Mouse (Mus musculus) brain, adult 2 months (tissue): ENCODE data around the gene Npm3.
A peak's percentile ranks its signal among the peaks of the same experiment; 100 is the strongest.

ENCODE experiments used
- DNase-seq: peaks from one replicate; pipeline ENCODE4 v3.0.0; 2011; ENCODE audit warnings: low read depth, low spot score

Npm3 gene

DNA sequence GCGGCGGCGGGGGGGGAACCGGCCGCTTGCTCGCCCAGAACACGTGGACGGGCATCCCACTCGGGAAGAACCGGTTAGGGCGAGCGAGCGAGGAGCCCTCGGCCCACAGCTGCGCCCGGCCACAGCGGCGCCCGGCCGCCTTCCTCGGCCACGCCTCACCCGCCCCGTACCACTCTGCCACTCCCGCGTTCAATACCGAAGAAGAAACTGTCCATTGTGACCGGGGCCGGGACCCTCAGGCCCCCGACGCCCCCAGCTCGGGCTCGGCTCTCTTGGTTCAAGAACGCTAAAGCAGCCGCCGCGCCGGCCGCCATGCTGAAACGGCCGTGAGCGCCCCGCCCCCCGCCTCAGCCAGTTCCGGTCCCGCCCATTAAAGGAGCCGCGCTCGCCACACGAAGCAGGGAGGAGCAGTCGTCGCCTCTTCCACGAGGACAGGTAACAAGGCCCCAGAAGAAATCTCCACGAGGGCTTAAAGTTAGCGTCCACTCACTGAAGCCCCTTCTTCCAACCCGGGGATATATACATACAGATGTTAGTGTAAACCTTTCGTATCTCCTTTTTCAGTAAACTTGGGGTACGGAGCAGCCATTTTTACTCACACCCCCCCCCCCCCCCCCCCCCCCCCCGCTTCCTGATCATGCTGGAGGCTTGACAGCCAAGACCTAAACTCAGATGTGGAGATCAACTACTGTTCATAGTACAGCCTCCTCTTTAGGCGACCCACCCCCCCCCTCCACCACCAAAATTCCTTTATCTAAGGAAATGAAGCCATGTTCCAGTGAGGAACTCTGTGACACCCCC is at the start of gene Npm3:
Npm3 (minus strand) TSS at position 349 of the 801 bp plus-strand sequence.
- DNase-seq = peak; percentile 83

DNA sequence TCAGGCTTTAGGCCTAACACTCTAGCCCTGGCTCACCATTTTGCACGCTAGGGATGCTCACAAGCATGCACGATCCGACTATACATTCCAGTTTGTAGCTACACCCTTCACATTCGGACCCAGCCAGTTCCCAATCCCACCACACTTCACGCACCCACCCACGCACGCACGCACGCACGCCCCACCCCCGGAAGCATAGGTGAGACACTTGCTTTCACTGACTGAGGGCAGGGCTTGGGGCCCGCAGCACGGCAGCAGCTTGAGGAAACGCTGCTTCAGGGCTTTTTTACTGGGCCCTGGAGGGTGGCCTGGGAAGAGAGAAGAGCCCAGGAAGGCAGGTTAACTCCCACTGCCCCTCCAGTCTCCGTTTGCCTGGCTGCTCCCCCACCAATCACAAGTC is 47.5 kb upstream of the Npm3 start:
- no peak for DNase-seq

DNA sequence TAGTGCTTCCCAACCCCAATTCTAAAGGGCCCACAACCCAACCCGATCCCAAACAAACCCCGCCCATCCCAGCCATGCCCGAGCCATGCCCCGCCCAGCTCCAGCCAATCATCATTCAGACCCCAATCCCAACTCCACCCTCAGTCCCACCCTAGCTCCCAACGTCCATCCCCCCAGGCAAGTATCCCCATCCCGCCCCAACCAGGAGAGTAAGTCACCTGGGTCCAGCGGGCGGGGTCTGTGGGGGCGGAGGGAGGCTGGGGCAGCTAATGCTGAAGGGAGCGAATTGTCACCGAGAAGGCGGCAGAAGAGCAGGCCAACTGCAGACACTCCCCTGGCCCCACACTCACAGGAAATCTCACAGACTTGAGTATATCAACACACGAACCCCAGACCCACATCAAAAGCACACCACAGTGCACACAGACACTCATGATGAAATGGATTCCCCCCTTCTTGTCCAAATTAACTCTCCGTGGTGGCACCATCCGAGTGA is 46.7 kb upstream of the Npm3 start:
- no peak for DNase-seq

DNA sequence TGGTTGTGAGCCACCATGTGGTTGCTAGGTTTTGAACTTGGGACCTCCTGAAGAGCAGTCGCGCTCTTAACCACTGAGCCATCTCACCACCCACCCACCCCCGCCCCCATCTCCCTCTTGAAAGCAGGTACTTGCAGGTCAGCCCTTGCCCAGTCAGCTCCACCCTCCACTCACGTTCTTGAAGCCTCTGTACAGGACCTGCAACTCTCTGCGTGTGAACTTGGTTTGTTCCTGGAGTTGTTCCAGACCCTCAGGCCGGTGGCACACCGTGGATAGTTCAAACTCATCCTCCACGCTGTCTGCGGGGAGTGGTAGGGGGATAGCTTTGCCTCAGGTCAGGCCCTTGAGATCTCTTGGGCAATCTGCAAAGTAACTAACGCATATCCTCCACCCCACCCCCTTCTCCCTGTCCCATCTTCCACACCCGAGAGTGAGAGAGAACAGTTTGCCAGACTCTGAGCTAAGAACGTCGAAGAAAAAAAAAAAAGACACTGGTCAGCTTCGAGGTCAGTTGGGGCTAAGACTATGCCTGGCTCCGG is 46.1 kb upstream of the Npm3 start:
- no peak for DNase-seq

DNA sequence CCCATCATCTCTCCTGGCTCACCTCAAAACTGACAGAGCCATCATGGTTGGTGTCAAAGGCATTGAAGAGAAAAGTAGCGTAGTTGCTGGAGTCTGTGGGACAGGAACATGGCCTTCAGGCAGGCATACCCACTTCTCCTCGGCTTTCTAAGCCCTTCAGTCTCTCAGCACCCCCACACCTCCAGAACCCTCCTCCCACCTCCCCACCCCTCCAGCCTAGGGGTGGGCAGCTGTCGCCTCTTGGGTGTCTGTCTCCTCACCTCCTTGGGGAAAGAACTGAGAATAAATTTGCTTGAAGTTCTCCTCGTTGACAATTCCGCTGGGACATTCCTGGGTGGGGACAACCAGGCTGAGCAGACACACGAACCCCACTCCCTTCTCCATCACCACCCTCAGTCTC is 45.3 kb upstream of the Npm3 start:
- DNase-seq = no peak

DNA sequence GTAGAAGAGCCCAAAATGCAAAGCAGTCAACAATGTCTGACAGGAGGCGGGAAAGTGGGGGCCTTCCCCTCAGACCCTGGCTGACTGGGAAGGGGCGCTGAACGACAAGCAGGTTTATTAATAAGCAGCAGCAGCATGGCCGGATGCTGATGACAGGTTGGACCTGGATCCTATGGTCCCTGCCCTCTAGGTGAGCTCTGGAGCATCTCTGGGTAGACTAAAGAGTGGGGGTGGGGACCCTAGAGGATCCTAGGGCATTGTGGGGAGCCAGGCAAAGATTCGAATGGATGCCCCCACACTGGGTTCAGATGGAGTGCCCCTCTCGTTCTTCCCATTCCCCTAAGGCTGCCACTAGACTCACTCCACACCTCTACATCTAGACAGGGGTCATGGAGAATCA is 43.0 kb upstream of the Npm3 start:
- DNase-seq = no peak

DNA sequence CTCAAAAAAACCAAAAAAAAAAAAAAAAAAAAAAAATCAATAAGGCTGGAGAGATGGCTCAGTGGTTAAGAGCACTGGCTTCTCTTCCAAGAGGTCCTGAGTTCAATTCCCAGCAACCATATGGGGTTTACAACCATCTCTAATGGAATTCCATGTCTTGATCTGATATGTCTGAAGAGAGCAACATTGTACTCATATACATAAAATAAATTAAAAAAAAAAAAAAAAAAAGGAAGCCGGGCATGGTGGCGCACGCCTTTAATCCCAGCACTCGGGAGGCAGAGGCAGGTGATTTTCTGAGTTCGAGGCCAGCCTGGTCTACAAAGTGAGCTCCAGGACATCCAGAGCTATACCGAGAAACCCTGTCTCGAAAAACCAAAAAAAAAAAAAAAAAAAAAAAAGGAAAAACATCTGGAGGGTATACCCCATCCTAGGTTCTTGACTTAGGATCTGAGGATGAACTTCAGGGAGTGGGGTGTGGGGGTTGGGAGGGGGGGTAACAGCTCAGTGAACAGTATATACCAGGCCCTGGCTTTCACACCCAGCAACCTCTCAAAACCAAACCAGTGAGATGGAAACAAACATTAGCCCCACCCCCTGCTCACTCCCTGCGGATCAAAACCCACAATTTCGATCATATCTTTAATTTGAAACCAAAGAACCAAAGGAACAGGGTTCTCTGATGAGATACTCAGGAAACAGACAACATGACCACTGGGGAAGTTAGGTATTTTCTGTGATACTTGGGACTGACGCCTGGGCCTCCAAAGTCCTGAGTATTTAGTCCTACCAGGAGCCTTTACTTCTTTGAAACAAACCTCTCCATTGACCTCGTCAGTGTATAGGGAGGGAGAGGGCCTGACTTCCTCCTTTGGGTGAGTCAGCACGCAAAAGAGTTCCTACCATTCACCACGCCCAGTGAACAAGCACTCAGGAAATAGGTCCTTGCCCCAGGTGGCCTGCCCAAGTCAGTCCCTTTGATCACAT is 40.8 kb upstream of the Npm3 start:
- no peak for DNase-seq

DNA sequence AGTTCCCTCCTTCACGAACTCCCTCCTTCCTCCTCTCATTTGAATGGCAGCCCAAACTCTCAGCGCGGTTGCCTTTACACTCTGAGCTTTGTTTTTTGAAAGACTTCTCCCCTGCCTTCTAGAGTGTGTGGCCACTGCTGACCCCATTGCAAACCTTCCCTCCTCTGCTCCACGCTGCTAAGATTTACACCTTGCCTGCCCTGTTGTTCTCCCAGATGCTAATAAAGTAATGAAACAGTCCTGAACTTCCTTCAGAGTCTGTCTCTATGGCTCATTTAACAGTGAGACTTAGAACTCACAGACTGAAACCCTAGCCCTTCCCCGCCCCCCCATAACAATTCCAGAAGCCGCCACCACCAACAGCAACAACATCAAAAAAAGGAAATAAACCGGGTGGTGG is 40.0 kb upstream of the Npm3 start:
- no peak for DNase-seq

DNA sequence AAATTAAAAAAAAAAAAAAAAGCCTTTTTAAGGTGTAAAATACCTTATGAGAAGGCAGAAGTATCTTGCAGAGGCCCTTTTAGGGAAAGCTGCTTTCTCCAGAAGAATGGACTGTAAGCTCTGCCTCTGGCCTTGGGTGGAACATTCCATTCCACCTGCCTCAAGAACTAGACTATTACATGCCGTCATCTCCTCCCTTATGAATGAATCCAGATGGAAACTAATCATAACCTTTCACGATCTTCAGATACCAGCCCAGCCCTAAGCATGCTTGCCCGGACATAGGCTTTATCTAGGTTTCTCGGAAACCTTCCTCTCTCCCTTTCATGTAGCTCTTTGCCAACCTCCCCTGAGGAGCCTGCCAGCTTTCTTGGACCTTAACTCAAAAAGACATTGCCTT is 38.9 kb upstream of the Npm3 start:
- DNase-seq = no peak

DNA sequence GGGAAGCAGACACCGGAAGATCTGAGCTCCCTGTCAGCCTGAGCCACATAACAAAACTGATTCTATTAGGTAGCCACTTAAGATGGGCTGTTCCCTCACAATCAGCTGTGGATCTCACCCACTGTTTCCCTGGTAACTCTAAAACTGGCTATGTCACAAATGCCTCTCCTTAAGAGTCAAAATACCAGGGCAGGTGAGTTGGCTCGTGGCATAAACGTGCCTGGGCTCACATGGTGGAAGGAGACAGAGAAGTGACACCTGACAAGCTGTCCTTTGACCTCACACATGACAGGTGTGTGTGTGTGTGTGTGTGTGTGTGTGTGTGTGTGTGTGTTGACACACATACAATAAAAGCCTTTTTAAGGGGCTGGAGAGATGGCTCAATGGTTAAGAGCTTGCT is 38.1 kb upstream of the Npm3 start:
- no peak for DNase-seq

DNA sequence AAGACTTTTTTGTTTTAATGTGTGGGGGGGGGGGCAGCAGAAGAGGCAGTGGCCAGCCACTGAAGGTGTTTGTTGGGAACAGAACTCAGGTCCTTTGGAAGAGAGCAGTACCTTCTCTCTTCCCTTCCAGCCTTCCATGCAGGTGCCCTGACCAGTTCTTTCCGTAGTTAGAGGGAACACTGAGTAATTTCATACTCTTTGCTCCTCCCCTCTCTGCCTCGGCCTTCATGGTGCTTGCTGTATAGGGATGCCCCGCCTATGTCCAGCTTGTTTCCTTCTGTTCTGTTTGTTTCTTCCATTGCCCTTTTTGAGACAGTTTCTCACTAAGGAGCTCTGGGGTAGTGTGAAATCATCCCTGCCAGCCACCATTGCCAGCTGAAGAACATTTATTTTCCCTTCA is 36.1 kb upstream of the Npm3 start:
- no peak for DNase-seq

DNA sequence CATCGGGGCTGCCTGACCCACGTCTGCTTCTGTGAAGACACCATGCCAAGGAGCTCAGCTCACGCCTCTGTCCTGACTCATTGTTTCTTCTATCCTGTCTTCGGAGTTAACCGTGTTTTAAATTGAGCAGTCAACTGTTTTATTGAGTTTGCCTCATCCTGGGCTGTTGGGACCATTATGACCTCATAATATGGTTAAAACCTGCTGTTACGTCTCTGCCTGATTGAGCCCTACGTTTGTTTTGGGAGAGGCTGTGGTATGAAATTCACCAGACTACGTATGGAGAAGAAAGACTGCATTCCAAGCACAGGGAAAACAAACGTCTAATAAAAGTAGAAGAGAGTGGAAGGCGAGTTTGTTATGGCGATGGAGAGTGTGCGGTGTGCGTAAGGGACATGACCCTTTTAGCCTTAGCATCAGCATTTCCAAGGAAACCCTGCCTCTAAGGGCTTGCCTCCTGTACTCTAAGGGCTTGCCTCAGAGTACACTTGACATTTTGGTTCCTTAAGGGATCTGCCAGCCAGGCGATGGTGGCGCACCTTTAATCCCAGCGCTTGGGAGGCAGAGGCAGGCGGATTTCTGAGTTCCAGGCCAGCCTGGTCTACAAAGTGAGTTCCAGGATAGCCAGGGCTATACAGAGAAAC is 34.7 kb upstream of the Npm3 start:
- no peak for DNase-seq

DNA sequence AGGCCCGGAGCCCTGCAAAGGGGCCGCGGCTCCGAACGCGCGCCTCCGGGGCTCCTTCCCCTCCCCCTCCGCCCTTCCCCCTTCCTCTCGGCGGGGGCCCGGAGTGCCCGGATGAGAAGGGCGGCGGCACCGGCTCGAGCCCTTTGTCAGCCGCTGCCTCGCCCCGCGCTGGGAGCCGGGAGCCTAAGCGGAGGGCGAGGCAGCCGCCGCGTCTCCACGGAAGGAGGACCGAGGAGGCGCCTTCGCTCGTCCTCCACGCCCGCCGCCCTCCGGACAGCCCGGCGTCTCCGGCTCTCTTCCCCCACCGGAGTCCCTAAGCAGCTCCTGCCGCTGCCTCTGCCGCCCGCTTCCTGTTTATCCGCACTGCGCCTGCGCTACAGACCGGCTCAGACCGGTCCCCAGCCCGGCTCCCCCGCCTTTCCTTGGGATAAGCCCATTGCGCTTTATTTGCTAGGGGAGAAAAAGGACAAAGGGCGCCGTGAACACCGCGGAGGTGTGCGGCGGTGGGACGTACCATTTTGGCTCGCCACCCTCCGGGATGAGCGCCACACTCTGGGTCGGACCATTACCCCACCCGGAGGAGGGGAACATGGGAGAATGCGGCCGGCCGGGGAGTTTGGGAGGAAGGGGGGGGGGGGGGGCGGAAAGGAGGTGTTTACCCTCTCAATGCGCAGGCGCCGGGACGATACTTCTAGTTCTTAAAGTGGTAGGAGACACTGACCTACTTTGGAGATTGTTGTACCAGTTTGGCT is 34.0 kb upstream of the Npm3 start, which contains the start of gene Mgea5:
Mgea5 (minus strand) TSS at position 657 of the 752 bp plus-strand sequence.
- DNase-seq = peak; percentile 100

DNA sequence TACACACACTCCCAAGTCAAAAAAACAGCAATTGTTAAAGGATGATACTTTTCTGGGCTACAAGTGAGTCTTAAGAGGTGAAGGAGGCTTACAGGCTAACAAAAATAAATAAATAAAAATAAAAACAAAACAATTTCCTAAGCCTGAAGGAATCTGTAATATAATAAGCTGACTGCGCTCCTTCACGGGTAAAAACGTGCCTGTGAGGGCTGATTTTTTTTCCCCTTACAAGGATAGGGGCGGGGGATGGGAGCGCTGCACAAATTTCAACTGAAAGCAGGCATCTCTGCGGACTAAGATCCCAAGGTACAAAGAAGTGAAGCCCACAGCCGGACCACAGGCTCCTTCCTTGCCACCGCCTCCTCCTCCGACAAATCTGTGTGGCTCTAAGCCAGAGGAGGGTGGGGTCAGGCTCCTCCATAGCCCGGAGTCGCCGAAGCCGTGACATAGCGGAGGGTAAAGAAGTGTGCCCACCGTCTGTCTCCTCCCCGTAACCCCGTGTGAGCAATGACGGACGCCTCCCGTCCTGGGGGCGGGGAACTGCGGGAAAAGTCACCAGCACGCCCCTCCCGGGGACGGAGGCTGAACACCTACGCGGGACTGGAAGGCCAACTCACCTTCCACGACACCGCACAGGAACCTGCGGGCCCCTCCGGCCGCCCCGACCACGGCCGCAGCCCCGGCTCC is 33.1 kb upstream of the Npm3 start:
- peak; percentile 75 for DNase-seq

DNA sequence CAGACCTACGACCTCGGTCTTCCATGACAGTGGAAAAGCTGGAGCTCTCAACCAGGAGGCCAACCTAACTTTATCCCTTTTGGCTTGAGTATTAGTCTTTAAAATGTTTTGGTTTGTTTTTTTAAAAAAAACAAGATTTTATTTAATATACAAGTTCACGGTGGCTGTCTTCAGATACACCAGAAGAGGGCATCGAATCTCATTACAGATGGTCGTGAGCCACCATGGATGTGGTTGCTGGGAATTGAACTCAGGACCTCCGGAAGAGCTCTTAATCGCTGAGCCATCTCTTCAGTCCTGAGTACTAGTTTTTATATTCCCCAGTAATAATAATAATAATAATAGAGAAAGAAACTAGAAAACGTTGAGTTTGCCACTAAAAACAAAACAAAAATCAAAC is 32.3 kb upstream of the Npm3 start:
- DNase-seq = no peak

DNA sequence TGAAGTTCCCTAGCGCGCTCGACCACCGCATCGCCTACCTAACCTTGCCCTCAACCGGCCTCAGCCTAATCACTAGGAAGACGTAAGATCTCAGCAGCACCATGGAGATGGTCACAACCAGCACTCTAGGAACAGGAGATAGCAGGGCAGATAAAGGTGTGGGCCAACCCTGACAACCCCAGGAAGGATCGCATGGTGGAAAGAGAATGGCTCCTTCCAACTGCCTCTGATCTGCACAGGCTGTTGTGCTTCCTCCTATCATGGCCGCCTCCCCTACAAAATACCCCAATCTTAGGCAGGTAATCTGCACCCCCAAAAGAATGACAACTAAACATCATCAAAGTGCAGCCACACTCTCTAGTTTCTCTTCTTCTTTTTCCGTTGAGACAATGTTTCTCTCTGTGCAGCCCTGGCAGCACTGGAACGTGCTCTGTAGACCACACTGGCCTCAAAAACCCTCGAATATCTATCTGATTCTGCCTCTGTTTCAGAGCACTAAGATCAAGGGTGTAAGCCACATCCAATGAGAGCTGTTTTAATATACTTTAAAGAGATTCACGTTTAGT is 31.0 kb upstream of the Npm3 start:
- no peak for DNase-seq

DNA sequence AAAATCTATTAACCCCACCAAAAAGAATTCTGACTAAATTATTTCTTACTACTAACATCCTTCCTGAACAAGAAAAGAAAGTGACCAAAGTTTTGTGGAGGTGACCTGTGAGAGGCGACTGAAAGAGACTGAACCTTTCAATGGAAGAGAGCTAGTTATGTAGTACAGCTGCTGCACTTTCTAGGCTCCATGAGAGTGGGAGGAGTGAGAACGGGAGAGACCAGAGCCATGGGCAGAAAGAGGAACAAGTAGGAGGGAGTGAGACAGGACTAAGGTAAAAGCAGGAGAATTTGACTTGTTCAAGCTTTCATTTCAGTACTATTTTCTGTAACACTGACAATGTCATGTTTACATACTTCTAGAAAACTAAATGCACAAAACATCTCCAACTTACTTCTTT is 26.1 kb upstream of the Npm3 start:
- DNase-seq = peak; percentile 75

DNA sequence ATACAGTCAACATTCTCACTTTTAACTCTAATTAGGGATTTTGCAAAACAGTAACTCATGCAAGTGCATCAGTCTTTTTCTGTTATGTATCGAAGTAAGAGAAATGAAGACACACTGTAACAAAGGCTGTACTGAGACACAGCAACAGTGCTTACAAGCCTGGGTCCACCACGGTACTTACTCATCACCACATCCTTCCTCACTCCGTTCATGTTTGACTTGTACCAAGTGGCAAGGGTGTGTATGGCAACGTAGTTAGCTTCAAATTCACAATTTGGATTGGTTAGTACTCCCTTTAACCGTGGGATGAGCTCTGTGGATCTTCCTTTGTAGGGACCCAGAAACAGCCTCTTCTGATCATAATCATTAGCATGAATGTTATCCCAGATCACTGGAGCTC is 22.1 kb upstream of the Npm3 start:
- no peak for DNase-seq

DNA sequence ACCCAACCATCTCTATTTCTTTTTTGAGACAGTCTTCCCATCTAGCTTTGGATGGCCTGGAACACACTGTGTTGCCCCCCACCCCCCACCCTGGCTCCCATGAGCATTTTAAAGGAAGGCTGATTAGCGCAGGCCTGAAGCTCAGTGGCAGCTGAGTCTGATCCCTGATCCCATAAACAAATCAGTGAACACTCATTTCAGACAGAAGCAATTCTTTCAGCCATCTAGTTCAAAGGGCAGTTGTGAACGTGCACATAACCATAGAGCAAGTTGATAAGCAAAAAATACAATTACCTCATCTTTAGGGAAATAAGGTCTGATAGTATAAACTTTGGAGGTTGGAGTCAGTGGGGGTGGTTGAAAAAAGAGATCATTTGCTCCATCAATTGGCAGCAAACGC is 11.4 kb upstream of the Npm3 start:
- DNase-seq = no peak

DNA sequence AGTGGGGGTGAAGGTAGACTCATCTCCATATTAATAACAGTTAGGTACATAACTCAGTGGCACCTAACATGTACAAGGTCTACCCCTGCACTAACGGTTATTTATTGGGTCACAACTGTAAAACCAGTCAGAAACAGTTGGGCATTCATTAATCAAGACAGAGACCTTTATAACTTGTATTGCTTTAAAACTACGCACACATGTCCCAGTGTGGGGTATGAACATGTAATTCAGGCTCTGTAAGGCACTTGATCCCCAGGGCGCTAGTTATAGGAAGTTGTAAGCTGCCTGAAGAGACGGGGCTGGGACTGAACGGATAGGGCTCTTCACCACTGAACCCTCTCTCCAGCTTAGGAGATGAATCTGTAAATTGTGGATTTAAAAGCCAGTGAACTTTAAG is 9.3 kb upstream of the Npm3 start:
- DNase-seq = no peak
